Mouse (Mus musculus) lung, postnatal 0 days (tissue): ENCODE data around the gene Man2b1. TPM values are rescaled to one million over a fixed set of nuclear protein-coding genes. Genes with fewer than 3 reads are reported as not detected.
A peak's percentile ranks its signal among the peaks of the same experiment; 100 is the strongest.

Source experiments
- ATAC-seq: fragments of 200-750 bp; cut with Nextera tagmentation; 2 replicates; pipeline ENCODE4 v1.8.0; 2017; ENCODE audit warnings: moderate library complexity
- DNase-seq: peaks from one replicate; pipeline ENCODE4 v3.0.0-alpha.2; 2016; ENCODE audit warnings: low spot score
- H3K27ac ChIP-seq: fragments of 300-500 bp; sonication (generic); 2 replicates; pipeline ENCODE4 v1.5.1; 2014; ENCODE audit warnings: antibody characterized with exemption, mild to moderate bottlenecking, low read length, mixed read lengths
- H3K27me3 ChIP-seq: fragments of 300-500 bp; sonication (generic); replicated peaks from 2 replicates; pipeline ENCODE4 v1.6.1; 2014; ENCODE audit warnings: low read length, mixed read lengths; ENCODE audit not compliant: insufficient read depth
- H3K36me3 ChIP-seq: fragments of 300-500 bp; sonication (generic); 2 replicates; pipeline ENCODE4 v1.6.1; 2014; ENCODE audit warnings: low read length, mixed read lengths; ENCODE audit not compliant: insufficient read depth
- H3K4me1 ChIP-seq: fragments of 300-500 bp; sonication (generic); 2 replicates; pipeline ENCODE4 v1.6.1; 2014; ENCODE audit warnings: antibody characterized with exemption, low read depth, low read length, mixed read lengths; ENCODE audit not compliant: insufficient read depth
- H3K4me2 ChIP-seq: fragments of 300-500 bp; sonication (generic); replicated peaks from 2 replicates; pipeline ENCODE4 v1.6.1; 2014; ENCODE audit warnings: low read depth, mild to moderate bottlenecking, low read length, moderate library complexity, mixed read lengths
- H3K4me3 ChIP-seq: fragments of 300-500 bp; sonication (generic); 2 replicates; pipeline ENCODE4 v1.5.1; 2014; ENCODE audit warnings: low read depth, low read length
- H3K9ac ChIP-seq: fragments of 300-500 bp; sonication (generic); replicated peaks from 2 replicates; pipeline ENCODE4 v1.6.1; 2014; ENCODE audit warnings: low read depth, mild to moderate bottlenecking
- H3K9me3 ChIP-seq: fragments of 300-500 bp; sonication (generic); 2 replicates; pipeline ENCODE4 v1.6.1; 2016; ENCODE audit warnings: low read length, mixed read lengths
- CTCF ChIP-seq: IDR thresholded peaks from 2 replicates; pipeline ENCODE4 v1.5.1; 2016; ENCODE audit warnings: antibody characterized with exemption, mild to moderate bottlenecking
- EP300 ChIP-seq: IDR thresholded peaks from 2 replicates; pipeline ENCODE4 v1.6.1; 2016; ENCODE audit warnings: antibody characterized with exemption, mild to moderate bottlenecking, control low read depth
- WGBS: fragments of 180-500 bp; shearing (Covaris S2); extraction: QIAGEN DNeasy Blood & Tissue Kit; methylation state at CpG from one replicate; pipeline ENCODE4 v1.1.7; 2014; 5-methylcytosine and 5-hydroxymethylcytosine counted together
- polyA plus RNA-seq: library from polyadenylated mRNA; unstranded; fragments of >200 nt; fragmentation: Nextera tagmentation; extraction: Ambion mirVana; gene quantifications from 2 replicates; pipeline ENCODE4 v1.2.1, GENCODE M21; 2015

The Man2b1 gene
- polyA plus RNA-seq, 1 experiment from 2014 or later = 38.4 TPM

- Histone ChIP-seq H3K9me3 (no peaks in the 10 kb centered on the region), H3K4me2 (peak overlapping the region; percentile 69), H3K27me3 (no peaks in the 10 kb centered on the region), H3K9ac (peak overlapping the region; percentile 85), H3K4me1 (no peaks in the 10 kb centered on the region; the same call in 1 of the 2 replicates), H3K27ac (peak overlapping the region; percentile 97; the same call in 1 of the 2 replicates), H3K4me3 (peak overlapping the region; percentile 97), H3K36me3 (no peaks in the 10 kb centered on the region)
- WGBS = 29% methylated on average over 9 of the region's 9 CpGs
- DNase-seq = no peak
- TF ChIP-seq CTCF = no peak
- 0 out of 2 replicates have a peak, but pooled peaks have one; percentile 8 for TF ChIP-seq EP300
- no peak for ATAC-seq
Measured at GRCm38 (mm10) chr8:85072364-85072929, 10.6 kb upstream of the Man2b1 start.

DNA sequence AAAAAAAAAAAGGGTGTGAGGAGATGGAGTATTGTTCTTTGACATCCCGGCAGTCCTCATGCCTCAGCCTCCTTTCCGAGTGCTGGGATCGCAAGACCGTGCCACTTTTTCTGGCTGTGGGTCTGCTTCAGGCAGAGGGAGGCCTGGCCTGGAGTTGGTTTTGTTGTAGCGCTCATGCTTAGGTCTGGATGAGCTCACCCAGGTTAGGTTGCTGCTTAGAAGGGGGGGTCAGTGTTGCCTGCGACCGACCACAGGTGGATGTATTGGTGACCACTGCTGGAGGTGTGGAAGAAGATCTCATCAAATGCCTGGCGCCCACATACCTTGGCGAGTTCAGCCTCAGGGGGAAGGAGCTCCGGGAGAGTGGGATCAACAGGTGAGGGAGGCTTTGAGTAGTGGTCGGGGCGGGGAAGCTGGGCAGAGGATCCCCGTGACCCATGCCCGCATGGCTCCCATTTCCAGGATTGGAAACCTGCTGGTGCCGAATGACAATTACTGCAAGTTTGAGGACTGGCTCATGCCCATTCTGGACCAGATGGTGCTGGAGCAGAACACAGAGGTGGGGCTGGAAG is 9.9 kb upstream of the Man2b1 start:
- H3K36me3 ChIP-seq = no peaks in the 10 kb centered on the region
- WGBS = 90% methylated on average over 15 of the region's 15 CpGs
- H3K9ac ChIP-seq = no peak overlapping the region

DNA sequence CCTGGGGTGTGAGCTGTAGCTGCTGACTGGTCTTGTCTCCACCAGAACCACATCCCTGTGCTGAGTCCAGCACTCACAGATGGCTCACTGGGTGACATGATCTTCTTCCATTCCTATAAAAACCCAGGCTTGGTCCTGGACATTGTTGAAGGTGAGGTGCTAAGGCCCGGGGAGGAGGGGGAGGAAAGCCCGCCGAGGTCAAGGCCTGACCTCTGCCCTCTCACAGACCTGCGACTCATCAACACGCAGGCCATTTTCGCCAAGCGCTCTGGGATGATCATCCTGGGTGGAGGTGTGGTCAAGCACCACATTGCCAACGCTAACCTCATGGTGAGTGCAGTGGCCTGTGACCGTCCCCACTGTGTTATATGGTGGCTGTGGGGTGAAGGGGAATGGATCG is 8.9 kb upstream of the Man2b1 start:
- Histone ChIP-seq H3K27me3 (no peaks in the 10 kb centered on the region), H3K27ac (no peak overlapping the region), H3K4me3 (no peak overlapping the region), H3K36me3 (no peaks in the 10 kb centered on the region), H3K9me3 (no peaks in the 10 kb centered on the region), H3K4me1 (no peaks in the 10 kb centered on the region; the same call in 1 of the 2 replicates), H3K9ac (no peak overlapping the region), H3K4me2 (no peak overlapping the region)
- WGBS = 85% methylated on average over 10 of the region's 10 CpGs
- no peak for TF ChIP-seq CTCF
- TF ChIP-seq EP300 = no peak
- no peak for DNase-seq
- ATAC-seq = no peak

More for the DNA sequence above, 9.9 kb upstream of the Man2b1 start:
- Histone ChIP-seq H3K4me2 (no peak overlapping the region), H3K4me1 (no peaks in the 10 kb centered on the region; the same call in 1 of the 2 replicates), H3K27ac (no peak overlapping the region), H3K27me3 (no peaks in the 10 kb centered on the region), H3K9me3 (no peaks in the 10 kb centered on the region), H3K4me3 (no peak overlapping the region)
- DNase-seq = no peak
- no peak for TF ChIP-seq CTCF
- no peak for TF ChIP-seq EP300
- ATAC-seq = no peak

DNA sequence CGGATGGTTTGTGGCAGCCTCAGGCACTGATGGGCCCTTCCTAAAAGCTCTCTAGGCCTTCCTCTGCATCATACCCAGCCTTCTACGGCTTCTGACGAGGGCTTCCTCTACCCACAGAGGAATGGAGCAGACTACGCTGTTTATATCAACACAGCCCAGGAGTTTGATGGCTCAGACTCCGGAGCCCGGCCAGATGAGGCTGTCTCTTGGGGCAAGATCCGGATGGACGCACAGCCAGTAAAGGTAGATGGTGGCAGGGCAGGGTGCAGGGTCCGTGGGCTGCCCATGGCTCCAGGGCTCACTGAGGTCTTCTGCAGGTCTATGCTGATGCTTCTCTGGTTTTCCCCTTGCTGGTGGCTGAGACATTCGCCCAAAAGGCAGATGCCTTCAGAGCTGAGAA is 8.5 kb upstream of the Man2b1 start:
- WGBS = 92% methylated on average over 10 of the region's 10 CpGs
- no peaks in the 10 kb centered on the region; the same call in 1 of the 2 replicates for H3K4me1 ChIP-seq
- no peaks in the 10 kb centered on the region for H3K27me3 ChIP-seq
- no peak overlapping the region for H3K4me3 ChIP-seq
- DNase-seq (no peak), ATAC-seq (no peak)
- H3K36me3 ChIP-seq = no peaks in the 10 kb centered on the region
- no peak overlapping the region for H3K27ac ChIP-seq
- no peak overlapping the region for H3K9ac ChIP-seq
- H3K4me2 ChIP-seq = no peak overlapping the region
- TF ChIP-seq EP300 (no peak), CTCF (no peak)
- no peaks in the 10 kb centered on the region for H3K9me3 ChIP-seq

DNA sequence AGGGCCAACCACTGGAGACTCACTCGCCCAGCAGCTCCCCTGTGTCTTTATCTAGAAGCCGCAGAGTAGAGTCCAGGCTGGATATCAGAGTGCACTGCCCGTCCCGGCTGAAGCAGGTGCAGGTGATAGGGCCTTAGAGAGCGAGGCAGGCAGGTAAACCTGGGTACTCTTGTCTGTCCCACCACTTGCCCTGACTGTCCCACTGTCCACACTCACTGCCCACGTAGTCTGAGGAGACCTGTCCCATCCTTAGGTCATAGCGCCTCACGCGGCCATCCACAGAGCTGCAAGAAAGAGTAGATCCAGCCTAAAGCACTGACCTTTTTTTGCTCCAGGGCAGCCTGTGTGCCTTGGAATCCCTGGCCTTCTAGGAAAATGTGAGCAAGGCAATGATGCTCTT is 7.1 kb upstream of the Man2b1 start:
- Histone ChIP-seq H3K4me2 (no peak overlapping the region), H3K4me1 (no peaks in the 10 kb centered on the region; the same call in 1 of the 2 replicates), H3K27me3 (no peaks in the 10 kb centered on the region), H3K9me3 (no peaks in the 10 kb centered on the region), H3K36me3 (no peaks in the 10 kb centered on the region), H3K9ac (no peak overlapping the region), H3K27ac (no peak overlapping the region), H3K4me3 (no peak overlapping the region)
- TF ChIP-seq CTCF (peak; percentile 68), EP300 (no peak)
- ATAC-seq (no peak), DNase-seq (no peak)
- WGBS = 72% methylated on average over 9 of the region's 9 CpGs

- H3K4me3 ChIP-seq = no peak overlapping the region
- H3K9me3 ChIP-seq = no peaks in the 10 kb centered on the region
- H3K4me1 ChIP-seq = peaks cover 4% of the 10 kb centered on the region
- H3K9ac ChIP-seq = no peak overlapping the region
- ATAC-seq = peak; percentile 60
- TF ChIP-seq EP300 = no peak
- TF ChIP-seq CTCF = peak; percentile 99
- no peaks in the 10 kb centered on the region for H3K36me3 ChIP-seq
- peak; percentile 92 for DNase-seq
- no peaks in the 10 kb centered on the region for H3K27me3 ChIP-seq
- WGBS = 4% methylated on average over 2 of the region's 2 CpGs
- no peak overlapping the region for H3K27ac ChIP-seq
- H3K4me2 ChIP-seq = no peak overlapping the region
Measured at GRCm38 (mm10) chr8:85076993-85077392, 6.1 kb upstream of the Man2b1 start.

DNA sequence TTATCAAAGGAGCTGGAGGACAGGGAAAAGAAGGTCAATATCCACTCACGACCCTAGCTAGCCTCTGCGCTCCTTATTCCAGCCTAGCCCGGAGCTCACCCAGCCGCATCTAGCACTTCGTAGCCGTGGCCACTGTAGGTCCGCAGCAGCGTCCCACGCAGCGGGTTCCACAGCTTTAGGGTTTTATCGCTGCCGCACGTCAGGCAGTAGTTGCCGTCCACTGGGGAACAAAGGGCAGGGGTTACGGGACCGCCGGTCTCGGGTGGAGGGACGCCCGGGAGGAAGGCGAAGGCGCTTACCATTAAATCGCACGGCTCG is 2.9 kb upstream of the Man2b1 start:
- no peaks in the 10 kb centered on the region for H3K9me3 ChIP-seq

More for the DNA sequence above, 2.9 kb upstream of the Man2b1 start:
- no peaks in the 10 kb centered on the region for H3K36me3 ChIP-seq
- H3K27ac ChIP-seq = peak overlapping the region; percentile 79
- no peak for ATAC-seq
- DNase-seq = no peak
- TF ChIP-seq CTCF (no peak), EP300 (no peak)
- peak overlapping the region; percentile 96 for H3K4me2 ChIP-seq
- H3K4me3 ChIP-seq = peak overlapping the region; percentile 75
- peaks cover 4% of the 10 kb centered on the region for H3K4me1 ChIP-seq
- H3K9ac ChIP-seq = peak overlapping the region; percentile 88
- 3% methylated on average over 25 of the region's 25 CpGs for WGBS
- H3K27me3 ChIP-seq = no peaks in the 10 kb centered on the region
